Mouse (Mus musculus): Measurements from ENCODE around the gene Ctdspl.

The Ctdspl gene

DNA sequence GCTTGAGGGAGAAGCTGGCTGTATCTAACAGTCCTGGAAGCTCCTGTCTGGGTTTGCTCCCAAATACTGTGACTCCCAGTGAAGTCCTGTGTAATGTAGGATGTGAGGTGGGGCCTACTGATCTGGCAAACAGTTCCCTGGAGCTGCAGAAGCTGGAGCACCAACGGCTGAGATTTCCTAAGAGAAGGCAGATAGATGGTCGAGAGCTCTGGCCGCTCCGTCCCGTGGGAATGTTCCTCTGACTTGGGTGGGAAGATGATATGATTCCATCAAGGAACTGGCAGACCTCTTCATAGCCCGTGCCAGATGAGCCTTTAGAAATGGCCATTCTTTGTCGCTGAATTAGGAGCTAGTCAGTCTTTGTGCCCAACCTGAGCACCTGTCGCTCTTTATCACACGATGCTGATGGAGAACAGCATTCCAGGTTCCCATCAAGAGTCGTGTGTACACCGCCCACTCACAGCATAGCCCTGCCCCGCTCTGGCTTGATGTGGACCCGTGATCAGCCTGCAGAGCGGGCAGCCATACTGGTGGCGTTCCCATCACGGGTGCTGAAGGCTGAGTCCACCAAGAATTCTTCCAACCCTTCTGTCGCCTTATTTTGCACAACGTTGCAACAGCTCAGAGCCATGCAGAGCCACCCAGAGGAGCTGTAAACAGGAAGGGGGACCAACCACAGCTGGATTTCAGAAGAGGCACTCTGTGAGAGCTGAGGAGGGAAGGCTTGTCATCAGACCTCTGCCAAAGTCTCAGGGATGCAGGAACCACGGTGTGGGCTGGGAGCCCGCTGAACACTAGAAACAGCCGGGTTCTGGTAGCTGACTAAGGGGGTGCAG lies 65.7 kb downstream of the Ctdspl start:
- DNase-seq: peak in 1 of 2 experiments; percentile 68

DNA sequence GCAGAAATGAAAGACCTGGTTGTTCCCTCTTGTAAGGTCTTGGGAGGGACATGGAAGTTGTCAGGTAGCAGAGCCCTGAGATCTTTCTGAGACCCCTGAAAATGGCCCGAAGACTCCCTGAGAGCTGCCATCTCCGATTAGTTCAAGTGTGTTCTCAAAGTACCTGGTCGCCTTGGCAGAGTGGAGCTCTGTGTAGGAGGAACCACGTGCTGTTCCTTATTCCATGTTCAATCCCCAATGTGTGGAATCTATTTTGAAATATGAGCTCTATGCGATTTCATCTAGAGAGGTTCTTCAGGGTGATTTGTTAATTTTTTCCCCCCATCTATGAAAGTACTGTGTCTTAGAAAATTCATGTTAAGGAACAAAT lies 66.3 kb downstream of the Ctdspl start:
- no peak for DNase-seq

DNA sequence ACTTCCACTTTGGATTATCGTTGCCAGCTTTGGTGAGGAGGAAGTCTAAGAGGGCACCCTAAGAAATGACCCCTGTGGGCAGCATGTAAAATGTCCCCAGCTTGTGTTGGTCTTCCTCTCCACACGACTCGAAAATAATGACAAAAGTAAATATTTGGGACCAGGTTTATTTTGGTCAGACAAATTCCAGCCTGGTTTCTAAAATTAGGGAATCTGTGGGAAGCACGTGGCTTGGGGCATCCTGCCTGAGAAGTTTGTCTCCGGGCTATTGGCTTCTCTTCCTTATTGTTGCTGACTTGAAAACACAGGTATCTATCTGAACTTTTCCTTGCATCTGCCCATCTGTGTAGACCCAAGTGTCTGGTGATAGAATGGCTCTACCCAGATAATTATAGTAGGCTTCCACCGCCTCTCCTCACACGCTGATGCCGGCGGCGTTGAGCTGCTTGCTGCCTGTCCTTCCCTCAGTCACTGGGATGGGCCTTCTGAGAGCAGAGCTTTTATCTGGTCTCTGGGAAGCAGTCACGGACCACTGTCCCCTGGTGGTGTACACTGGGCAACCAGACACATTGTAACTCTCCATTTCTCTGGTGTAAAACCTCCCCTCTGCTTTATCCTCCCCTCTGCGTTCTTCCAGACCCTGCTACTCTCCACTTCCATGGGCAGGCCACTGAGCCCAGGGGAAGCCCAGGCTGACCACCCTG lies 68.4 kb downstream of the Ctdspl start:
- no peak for DNase-seq

DNA sequence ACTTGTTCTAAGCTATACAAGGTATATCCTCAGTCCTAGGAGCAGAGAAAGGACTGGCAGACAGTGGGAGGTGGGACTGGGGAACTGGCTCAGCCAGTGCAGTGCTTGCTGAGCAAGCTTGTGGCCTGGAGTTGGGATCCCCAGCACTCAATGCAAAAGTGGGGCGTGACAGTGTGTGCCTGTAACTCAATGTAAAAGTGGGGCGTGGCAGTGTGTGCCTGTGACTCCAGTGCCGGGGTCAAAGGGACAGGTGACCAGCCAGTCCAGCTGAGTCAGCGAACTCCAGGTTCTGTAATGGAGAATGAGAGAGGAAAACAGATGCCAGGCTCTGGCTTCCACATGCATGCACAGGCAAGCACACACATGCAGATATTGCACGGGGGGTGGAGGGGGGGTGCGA lies 69.3 kb downstream of the Ctdspl start:
- peak in 1 of 2 experiments; percentile 55 for DNase-seq

DNA sequence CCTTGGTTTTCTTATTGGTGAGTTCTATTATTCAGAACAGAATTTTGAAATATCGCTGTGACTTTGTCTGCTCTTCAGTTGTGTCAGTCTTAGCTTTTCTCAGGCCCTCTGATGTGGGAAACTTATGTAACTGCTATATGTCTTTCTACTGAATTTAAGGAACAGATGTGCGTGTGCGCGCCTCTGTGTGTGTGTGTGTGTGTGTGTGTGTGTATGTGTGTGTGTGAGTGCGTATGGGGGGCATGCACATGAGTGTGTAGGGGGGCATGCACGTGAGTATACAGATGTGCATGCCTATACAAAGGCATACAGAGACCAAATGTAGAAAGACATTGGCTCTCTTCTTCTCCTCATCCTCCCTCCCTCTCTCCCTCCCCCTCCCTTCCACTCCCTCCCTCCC lies 71.0 kb downstream of the Ctdspl start:
- DNase-seq: no peak

DNA sequence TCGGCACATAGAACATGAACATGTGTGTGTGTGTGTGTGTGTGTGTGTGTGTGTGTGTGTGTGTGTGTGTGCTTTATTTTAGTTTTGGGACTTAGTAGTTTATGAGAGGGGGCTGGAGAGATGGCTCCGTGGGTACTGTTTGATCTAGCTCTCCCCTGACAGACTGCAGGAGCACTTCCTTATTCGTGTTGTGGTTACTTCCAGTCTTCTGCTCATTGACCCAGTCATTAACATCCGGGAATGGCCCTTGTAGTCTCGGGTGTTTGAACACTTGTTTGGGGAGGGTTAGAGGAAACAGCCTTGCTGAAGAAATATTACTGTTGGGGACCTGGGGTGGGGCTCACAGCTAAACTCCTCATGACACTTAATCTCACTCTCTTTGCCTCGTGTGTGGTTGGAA lies 73.9 kb downstream of the Ctdspl start:
- DNase-seq: no peak

DNA sequence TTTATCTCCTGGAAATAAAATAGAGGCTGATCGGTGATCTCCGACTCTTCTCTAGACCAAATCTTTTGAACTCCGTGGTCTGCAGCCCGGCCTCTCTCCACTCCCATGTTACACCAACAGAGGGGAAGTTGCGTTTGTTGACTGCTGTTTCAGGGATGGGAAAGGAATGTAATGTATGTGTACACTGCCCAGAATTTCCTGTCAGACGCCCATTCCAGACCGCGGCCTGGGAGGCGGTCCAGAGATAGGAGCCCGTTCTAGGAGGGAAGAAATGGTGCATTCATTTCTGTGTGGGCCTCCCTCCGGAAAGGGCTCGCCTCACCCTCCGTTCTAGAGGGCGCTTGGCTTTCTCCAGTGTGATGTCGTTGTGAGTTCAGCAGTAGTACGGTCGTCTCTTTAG lies 76.0 kb downstream of the Ctdspl start:
- DNase-seq: peak; percentile 76 to 90

DNA sequence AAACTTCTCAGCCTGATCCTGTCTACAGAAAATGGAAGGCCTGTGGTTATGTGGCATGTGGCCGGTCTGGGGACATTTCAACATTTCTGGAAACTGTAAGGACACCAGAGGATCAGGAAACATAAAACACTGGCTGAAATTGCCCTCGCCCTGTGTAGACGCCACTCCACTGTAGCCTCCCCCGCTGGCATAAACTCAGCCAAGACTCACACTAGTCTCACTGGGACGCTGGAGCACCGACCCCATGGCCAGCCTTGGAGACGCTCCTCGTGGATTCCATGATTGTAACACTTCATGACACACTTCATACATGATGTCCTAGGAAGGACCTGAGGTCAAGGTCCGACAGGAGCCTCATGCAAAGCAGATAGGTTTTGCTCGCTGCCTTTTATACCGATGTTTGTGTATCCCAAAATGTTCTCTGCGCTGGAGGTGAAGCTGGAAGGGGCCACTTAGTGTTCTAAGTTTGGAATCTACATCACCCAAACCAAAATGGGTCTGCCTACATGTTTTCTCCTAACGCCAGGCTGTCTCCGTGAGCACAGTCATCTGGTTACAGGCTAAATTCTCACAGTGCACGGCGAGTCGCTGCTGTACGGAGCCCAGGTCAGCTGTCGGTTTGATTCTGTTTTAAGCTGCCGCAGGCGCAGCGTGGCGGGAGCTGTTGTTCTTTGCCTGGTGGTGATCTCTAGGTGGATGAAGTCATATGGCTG lies 77.9 kb downstream of the Ctdspl start:
- peak in 1 of 2 experiments; percentile 59 for DNase-seq

DNA sequence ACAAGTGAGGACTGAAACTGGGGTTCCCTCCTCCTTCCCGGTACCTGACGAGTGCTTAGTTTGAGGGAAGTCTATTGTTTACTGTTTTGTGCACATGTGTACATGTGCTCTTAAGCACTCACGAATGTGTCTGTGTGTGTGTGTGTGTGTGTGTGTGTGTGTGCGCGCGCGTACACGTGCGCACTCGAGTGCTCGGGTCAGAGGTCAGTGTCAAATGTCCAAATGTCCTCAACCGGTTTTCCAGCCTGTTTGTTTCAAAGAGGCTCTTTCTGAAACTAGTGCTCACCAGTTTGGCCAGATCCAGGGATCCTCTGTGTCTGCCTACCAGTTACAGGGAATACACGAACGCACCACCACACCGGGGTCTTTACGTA lies 78.4 kb downstream of the Ctdspl start:
- DNase-seq: no peak

DNA sequence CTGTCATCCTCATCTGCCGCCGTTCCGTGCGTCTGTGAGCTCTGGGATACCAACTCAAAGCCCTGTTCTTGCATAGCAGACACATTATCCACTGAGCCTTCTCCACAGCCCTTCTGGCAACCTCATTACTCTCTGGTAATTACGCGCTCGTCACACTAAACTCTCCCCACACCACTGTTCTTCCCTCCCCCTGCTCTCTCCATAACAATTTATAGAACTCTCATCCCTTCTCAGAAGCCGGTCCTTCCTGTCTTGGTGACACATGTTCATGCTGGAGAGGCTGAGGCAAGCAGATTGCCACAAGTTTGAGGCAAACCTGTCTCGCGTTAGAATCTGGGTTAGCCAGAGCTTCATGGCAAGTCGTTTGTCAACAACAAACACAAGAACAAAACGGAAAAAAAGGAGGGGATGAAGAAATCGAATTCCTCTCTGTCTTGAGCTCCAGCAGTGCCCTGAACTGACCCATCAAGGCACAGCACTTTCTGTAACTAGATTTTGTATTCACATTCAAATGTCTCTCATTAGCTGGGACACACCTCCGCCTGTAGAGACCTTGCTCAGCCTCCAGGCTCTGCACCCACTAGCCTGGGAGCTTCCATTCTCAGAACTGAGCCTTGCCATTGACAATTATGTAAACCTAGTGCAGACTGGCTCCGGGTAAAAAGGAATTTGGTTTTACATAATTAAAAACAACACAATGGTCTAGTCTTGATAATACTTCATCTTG lies 79.2 kb downstream of the Ctdspl start:
- DNase-seq: no peak

DNA sequence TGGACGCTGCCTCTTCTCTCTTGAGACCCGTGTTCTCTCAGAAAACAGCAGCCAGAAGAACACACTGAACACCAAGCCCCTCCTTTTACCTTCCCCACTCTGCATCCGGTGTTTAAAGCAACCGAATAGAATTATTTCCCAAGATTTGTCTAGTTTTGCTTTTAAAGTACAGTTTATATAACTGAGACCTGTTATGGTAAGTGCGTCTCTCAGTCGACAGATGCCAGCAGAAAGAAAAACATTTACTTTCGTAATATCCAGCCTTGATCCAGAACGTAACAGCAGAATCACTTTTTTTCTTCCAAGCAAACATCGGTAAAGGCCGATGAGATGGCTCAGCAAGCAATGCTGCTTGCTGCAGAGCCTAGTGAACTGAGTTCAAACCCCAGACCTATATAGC lies 81.0 kb downstream of the Ctdspl start:
- DNase-seq: no peak

DNA sequence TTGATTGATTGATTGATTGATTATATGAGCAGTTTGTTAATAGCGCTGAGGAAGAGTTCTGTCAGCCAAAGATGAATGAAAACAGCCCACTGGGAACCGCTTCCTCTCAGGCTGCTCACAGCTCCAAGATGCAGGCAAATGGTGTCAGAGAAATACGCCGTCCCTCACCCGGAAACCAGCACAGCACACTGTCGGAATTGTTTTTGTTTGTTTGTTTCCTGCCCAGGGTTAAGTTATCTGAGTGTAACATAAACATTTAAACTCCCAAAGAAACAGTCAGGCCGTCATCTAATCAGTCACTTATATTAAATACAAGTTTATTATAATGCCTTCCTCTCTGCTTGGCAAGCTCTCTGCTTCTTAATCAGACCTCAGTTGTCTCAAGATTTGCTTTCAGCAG lies 82.6 kb downstream of the Ctdspl start:
- peak in 1 of 2 experiments; percentile 62 for DNase-seq

DNA sequence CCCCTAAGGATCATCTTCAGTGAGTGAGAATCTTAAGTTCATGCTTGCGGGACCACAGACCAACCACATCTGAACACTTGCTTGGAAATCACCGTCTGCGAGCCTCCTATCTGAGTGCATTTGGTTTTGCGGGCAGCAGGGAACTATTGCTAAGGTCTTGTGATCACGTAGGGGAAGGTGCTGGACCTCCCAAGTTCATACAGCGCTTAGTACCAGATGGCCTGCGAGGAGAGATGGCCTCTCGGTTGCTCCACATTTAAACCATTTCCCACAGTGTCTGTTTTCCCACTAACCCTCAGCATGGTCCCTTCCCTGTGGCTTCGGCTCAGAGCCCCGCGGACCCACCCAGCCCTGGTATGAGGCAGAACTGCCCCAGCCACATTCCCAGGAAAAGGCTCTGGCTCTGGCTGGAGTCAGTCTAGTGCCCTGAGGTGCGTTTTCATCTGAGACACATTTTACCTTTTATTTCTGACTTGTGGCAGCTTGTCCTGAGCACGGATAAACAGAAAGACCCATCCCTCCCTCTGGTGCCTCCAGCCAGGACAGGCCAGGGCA lies 84.0 kb downstream of the Ctdspl start:
- DNase-seq: peak; percentile 67 to 82

DNA sequence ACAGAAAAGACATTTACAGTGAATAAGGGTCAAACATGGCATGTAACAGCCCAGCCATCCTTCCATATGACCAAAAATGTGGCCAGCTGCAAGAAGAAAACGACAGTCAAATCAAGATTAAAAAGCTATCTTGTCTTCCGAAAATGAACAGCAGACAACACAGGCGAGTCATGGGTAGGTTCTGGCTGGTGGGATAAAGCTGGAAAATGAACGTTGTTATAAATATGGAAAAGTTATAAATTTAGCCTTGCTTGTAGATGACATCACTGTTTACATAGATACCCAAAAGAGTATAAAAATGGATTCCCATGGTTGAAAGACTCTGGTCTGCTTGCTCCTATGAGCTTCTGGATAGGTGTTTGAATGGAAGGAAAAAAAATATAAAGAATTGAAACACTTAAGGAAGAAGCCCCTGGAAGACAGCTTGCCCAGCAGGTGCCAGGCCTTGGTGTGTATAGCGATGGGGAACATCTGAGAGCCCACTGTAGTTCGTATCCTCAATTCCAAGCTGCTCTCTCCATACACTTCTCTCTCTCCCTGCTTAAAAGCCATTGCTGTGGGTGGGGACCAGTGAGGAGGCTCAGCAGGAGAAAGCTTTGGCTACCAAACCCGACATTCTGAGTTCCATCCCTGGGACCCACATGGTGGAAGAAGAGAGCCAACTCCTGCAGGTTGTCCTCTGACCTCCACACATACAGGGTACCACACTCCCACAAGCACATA lies 90.7 kb downstream of the Ctdspl start:
- no peak for DNase-seq

DNA sequence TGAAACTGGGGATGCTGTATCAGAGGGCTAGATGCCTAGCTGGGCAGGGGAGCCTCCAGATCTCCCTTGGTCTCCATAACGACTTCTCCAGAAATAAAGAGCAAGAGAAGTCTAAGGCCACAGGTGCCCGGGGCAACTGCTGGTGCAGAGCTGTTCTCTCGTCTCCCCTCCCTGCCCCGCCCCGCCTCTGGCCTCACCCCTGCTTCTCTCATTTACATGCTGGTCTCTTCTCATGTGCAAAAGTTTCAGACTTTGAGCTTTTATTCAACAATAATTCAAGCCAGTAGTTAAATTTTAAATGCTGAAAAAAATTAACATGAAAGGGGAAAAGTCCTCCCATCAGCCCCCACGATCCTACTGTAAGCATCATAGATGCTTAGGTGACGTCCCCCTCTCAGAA lies 95.5 kb downstream of the Ctdspl start:
- no peak for DNase-seq

DNA sequence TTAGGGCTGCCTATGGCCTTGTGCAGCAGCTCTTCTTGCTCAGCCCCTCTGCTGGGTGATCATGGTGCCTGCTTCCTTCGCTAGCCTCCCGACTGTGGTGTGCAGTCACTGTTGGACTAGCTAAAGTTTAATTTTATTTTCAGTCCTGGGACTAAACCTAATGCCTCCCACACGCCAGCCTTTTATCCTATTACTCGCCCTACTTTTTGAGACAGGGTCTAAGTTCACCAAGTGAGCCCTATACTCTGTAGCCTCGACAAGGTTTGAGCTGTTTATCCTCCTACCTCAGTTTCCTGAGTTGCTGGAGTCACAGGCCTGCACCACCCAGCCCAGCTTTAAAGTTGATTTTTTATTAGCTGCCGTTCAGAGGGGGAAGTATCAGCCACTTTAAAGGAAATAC lies 99.0 kb downstream of the Ctdspl start:
- no peak for DNase-seq

DNA sequence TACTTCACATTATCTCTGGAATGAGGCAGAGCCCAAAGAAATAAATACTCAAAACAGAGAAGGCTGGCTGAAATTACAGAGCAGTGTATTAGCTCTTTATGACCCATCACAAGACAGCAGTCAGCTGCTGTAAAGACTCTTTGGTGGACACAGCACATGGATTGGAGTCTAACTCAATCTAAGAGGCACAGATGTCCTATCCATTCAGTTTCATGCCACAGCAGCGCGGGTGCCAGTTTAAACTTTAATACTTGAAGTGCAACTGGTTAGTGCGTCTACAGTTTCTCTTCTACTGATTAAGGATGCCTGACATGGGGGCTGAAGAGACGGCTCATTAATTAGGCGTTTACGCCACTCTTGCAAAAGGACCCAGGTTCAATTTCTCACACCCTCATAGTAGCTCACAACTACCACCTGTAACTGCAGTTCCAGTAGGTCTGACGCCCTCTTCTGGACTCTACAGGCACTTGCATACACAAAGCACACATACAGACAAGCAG lies 99.6 kb downstream of the Ctdspl start:
- no peak for DNase-seq

DNA sequence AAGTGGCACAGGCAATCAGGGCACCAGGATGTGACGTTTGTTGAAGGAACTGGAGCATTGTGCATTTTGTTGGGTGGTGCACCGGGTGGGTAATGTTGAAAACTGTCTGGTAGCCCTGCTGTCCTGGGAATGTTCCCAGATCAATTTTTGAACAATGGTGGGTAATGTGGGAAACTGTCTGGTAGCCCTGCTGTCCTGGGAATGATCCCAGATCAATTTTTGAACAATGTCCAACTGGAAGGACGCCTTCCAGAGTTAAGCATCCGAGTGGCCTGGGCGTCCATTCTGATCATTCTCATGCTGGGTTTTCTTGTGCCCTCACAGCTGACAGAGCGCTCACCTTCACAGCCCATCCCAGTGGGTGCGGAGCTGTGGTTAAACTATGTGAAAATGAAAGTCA lies 101.1 kb downstream of the Ctdspl start:
- DNase-seq: no peak

DNA sequence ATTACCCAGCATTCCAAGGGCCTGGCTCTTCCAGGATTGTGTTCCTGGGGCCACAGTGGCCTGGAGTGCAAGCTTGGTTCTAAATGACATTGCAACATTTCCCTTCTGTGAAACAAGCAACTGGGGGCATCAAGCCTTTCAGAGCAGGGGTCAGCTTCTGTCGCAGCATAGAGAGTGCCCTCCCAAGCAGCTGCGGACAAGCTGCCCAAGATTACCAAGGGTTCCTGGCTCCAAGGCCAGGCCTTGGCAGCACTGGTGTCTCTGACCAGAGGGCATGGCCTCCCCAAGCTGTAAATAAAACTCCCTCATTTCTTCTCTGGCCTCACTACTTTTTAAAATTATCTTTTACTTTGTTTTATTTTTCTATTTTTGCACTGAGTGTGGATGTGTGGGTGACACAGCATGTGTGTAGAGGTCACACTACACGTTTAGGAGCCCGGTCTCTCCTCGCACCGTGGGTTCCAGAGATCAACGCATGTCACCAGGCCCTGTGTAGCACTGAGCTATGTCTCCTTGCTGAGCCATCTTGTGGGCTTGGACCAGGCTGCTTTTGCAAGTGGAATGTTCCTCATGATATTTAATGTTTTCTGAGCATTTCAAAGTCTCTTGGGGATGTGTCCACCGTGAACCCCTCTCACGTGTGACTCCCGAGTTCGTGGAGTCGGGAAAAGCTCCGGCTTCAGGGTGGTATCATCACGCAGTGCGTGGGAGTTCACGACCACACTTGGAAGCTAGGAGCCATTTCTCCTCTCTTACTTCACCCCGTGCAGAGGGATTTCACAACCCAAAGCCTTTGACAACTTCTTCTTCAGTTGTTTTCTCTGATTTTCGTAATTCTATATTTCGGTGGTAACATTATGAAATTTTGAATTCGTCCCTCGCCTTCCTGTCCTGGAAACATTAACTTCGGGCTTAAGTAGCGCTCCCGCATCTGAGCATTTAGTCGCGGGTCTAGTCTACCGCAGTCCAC lies 102.3 kb downstream of the Ctdspl start:
- DNase-seq: peak in 1 of 2 experiments; percentile 56

DNA sequence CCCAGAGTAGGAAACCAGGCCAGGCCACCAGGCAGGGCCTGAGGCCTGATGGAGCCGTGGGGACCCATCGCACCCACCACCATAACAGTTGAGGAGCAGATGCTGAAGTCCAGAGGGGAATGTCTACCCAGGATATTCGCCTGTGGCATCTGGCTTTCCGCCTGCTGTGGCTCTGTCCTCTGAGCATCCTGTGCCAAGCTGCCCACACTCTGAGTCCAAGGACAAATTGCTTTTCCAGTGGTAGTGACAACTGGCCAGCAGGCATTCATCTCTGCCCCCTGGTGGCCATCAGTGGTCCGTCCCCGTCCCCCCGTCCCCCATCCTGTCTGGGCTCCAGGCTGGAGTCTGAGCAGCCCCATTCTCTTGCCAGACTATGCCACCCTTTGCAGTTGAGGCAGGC lies 103.3 kb downstream of the Ctdspl start:
- peak; percentile 74 to 81 for DNase-seq

DNA sequence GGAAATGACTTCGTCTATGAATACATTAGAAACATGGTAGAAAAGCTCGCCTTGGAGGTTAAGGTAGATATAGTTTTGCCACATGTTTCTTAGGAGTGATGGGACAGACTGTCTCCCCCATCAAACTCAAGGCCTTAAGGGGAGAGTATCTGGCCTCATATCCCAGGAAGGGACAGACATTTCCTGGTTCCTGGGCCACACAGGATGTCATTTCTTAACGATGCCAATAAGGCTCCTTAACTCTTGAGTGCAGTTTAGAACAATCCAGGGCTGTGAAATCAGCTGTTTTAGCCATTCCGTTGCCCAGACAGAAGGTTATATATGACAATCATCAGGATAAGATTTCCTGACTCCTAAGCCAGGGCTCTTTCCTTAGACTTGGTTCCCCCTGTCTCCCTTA lies 104.8 kb downstream of the Ctdspl start:
- no peak for DNase-seq

All from lung, postnatal 4 days (tissue).